In genomic region chr2:126996737-126997136, GRCm38 (mm10) we compare ENCODE assay signal across 9 mouse cellular contexts. TPM values are rescaled to one million over a fixed set of nuclear protein-coding genes. Genes with fewer than 3 reads are reported as not detected.
DNase-seq lines count a peak whose midpoint lies in the region; ATAC-seq and TF ChIP-seq lines count a peak whose summit lies in the region.
"Had no signal": no experiment of that assay in that cellular context is flagged by ENCODE, and none has a peak within 500 bp of the region (broad histone marks: within the 10 kb centered on the region; RNA-seq: fewer than 3 reads in every experiment).

No protein-coding gene starts in this region.

- peaks cover 2 to 4% of the 10 kb centered on the region in 2 experiments for H3K27me3 ChIP-seq in MEL (ENCODE audit: control insufficient read depth in 1 of 2, insufficient read depth in 2 of 2, low read length in 2 of 2)
- no peaks in the 10 kb centered on the region for H3K27me3 ChIP-seq in heart, embryonic 10.5 days (ENCODE audit: insufficient read depth, poor library complexity, severe bottlenecking)
- H3K27me3 ChIP-seq in kidney, embryonic 14.5 days (ENCODE audit: control insufficient read depth, insufficient read depth, low read length), result no peaks in the 10 kb centered on the region
- H3K27me3 ChIP-seq in liver, postnatal 0 days (ENCODE audit: insufficient read depth, low read length), result no peaks in the 10 kb centered on the region
- H3K27me3 ChIP-seq: limb, embryonic 15.5 days had no signal

- peak in 1 of 2 experiments; percentile 53; a peak in 2 of 4 replicates for TF ChIP-seq EP300 in MEL (IDR thresholded peaks at IDR 0.05; ENCODE audit: low read depth in 1 of 2, low read length in 2 of 2)
- TF ChIP-seq EP300 in liver, postnatal 0 days (IDR thresholded peaks at IDR 0.05; ENCODE audit: low read depth), result no peak

- peak overlapping the region; percentile 14; the same call in 1 of the 2 replicates for H3K9ac ChIP-seq in MEL (ENCODE audit: control insufficient read depth, low read depth, low read length, poor library complexity, severe bottlenecking)
- no peak overlapping the region for H3K9ac ChIP-seq in kidney, embryonic 14.5 days (ENCODE audit: low read depth, low read length)
- H3K9ac ChIP-seq in liver, postnatal 0 days (replicated peaks), result 0 out of 2 replicates have a peak overlapping the region, but pooled peaks have one; percentile 6
- H3K9ac ChIP-seq: limb, embryonic 15.5 days had no signal

- ATAC-seq in kidney, embryonic 14.5 days (ENCODE audit: low FRiP score, low TSS enrichment), result no peak
- peak; percentile 74 for ATAC-seq in liver, postnatal 0 days

- DNase-seq in adrenal gland, adult 18-20 months (ENCODE audit: low spot score in 2 of 2), result peak; percentile 37 to 41
- DNase-seq in adrenal gland, postnatal 4 days (ENCODE audit: low spot score in 2 of 2), result no peak
- DNase-seq in MEL (ENCODE audit: low read depth, low spot score), result peak; percentile 78
- DNase-seq in cerebellum, postnatal 25 days, result peak; percentile 44 to 68
- DNase-seq in heart, embryonic 10.5 days (ENCODE audit: low spot score), result no peak
- DNase-seq in liver, postnatal 0 days, result peak; percentile 42
- DNase-seq in right cerebral cortex, postnatal 4 days, result peak; percentile 33

- no peaks in the 10 kb centered on the region for H3K9me3 ChIP-seq in MEL (replicated peaks; ENCODE audit: insufficient read depth, low read length)
- no peaks in the 10 kb centered on the region for H3K9me3 ChIP-seq in heart, embryonic 10.5 days
- H3K9me3 ChIP-seq in kidney, embryonic 14.5 days (ENCODE audit: control insufficient read depth, low read length), result no peaks in the 10 kb centered on the region
- H3K9me3 ChIP-seq in liver, postnatal 0 days (ENCODE audit: low read length), result no peaks in the 10 kb centered on the region
- H3K9me3 ChIP-seq: limb, embryonic 15.5 days had no signal

- no peak for TF ChIP-seq POLR2A in MEL (IDR thresholded peaks at IDR 0.05; ENCODE audit: control insufficient read depth in 1 of 2, insufficient read depth in 1 of 2, low read depth in 1 of 2, low read length in 2 of 2, poor library complexity in 1 of 2)

- peak overlapping the region in 1 of 2 experiments; percentile 75; a peak in 2 of 4 replicates for H3K4me3 ChIP-seq in MEL (ENCODE audit: control insufficient read depth in 1 of 2, insufficient read depth in 1 of 2, low read depth in 2 of 2, low read length in 2 of 2)
- no peak overlapping the region for H3K4me3 ChIP-seq in heart, embryonic 10.5 days
- no peak overlapping the region for H3K4me3 ChIP-seq in kidney, embryonic 14.5 days (ENCODE audit: low read length)
- H3K4me3 ChIP-seq in liver, postnatal 0 days (ENCODE audit: low read depth, low read length), result no peak overlapping the region
- H3K4me3 ChIP-seq: limb, embryonic 15.5 days had no signal

- H3K79me2 ChIP-seq in MEL (ENCODE audit: control insufficient read depth, insufficient read depth, low read length, poor library complexity), result no peaks in the 10 kb centered on the region

- H3K4me1 ChIP-seq in MEL (ENCODE audit: control insufficient read depth in 1 of 2, insufficient read depth in 2 of 2, low read length in 2 of 2), result no peaks in the 10 kb centered on the region; a peak in 1 of 4 replicates
- H3K4me1 ChIP-seq in heart, embryonic 10.5 days, result peaks cover 6% of the 10 kb centered on the region; the same call in 1 of the 2 replicates
- no peaks in the 10 kb centered on the region for H3K4me1 ChIP-seq in kidney, embryonic 14.5 days (ENCODE audit: control insufficient read depth, insufficient read depth, low read length)
- H3K4me1 ChIP-seq in liver, postnatal 0 days (ENCODE audit: insufficient read depth), result no peaks in the 10 kb centered on the region

- 22% methylated on average over 5 of the region's 5 CpGs for WGBS in heart, embryonic 10.5 days
- WGBS in kidney, embryonic 14.5 days, result 18% methylated on average over 5 of the region's 5 CpGs
- WGBS in liver, postnatal 0 days (ENCODE audit: insufficient replicate concordance), result 8% methylated on average over 5 of the region's 5 CpGs

- 0 out of 2 replicates have a peak overlapping the region, but pooled peaks have one; percentile 17 for H3K4me2 ChIP-seq in kidney, embryonic 14.5 days (replicated peaks; ENCODE audit: low read depth, low read length)
- H3K4me2 ChIP-seq in liver, postnatal 0 days (ENCODE audit: low read depth, low read length), result no peak overlapping the region; the same call in 1 of the 2 replicates
- H3K4me2 ChIP-seq: limb, embryonic 15.5 days had no signal

- peaks cover 0 to 4% of the 10 kb centered on the region in 2 experiments; a peak in 2 of 4 replicates for H3K36me3 ChIP-seq in MEL (ENCODE audit: control insufficient read depth in 1 of 2, insufficient read depth in 2 of 2, low read length in 2 of 2)
- no peaks in the 10 kb centered on the region for H3K36me3 ChIP-seq in heart, embryonic 10.5 days
- no peaks in the 10 kb centered on the region for H3K36me3 ChIP-seq in kidney, embryonic 14.5 days (ENCODE audit: control insufficient read depth, insufficient read depth, low read length)
- no peaks in the 10 kb centered on the region for H3K36me3 ChIP-seq in liver, postnatal 0 days (replicated peaks; ENCODE audit: insufficient read depth, low read length)
- H3K36me3 ChIP-seq: limb, embryonic 15.5 days had no signal

- peak; percentile 90 for TF ChIP-seq RAD21 in MEL (IDR thresholded peaks at IDR 0.05; ENCODE audit: low read depth, low read length)

- no peak overlapping the region for H3K27ac ChIP-seq in MEL (ENCODE audit: control insufficient read depth, low read depth, low read length)
- peak overlapping the region; percentile 72; the same call in 1 of the 2 replicates for H3K27ac ChIP-seq in heart, embryonic 10.5 days
- H3K27ac ChIP-seq in kidney, embryonic 14.5 days (ENCODE audit: low read depth, low read length), result no peak overlapping the region
- no peak overlapping the region for H3K27ac ChIP-seq in liver, postnatal 0 days (ENCODE audit: low read depth)
- H3K27ac ChIP-seq: limb, embryonic 15.5 days had no signal

- peak; percentile 38 to 84 (median 71) for TF ChIP-seq CTCF in MEL (IDR thresholded peaks at IDR 0.05 in 2 of 3, conservative IDR thresholded peaks at IDR 0.05 in 1 of 3; ENCODE audit: control insufficient read depth in 1 of 3, insufficient read depth in 1 of 3, low read depth in 2 of 3, low read length in 3 of 3, poor library complexity in 1 of 3, severe bottlenecking in 1 of 3)
- TF ChIP-seq CTCF in liver, postnatal 0 days (IDR thresholded peaks at IDR 0.05; ENCODE audit: low read depth), result peak; percentile 91

TF ChIP-seq in MEL, 35 proteins besides CTCF, POLR2A, EP300 and RAD21:
- TF ChIP-seq MAX (IDR thresholded peaks at IDR 0.05; ENCODE audit: low read length), result 0 out of 2 replicates have a peak, but pooled peaks have one; percentile 14
- TF ChIP-seq RCOR1 (IDR thresholded peaks at IDR 0.05; ENCODE audit: low read depth, low read length), result 0 out of 2 replicates have a peak, but pooled peaks have one; percentile 21
- 0 out of 2 replicates have a peak, but pooled peaks have one; percentile 10 for TF ChIP-seq BHLHE40 (IDR thresholded peaks at IDR 0.05; ENCODE audit: borderline replicate concordance, low read depth, low read length)
- TF ChIP-seq ZNF384 (IDR thresholded peaks at IDR 0.05; ENCODE audit: low read depth, low read length), result no peak
- no peak for TF ChIP-seq E2F4 (IDR thresholded peaks at IDR 0.05; ENCODE audit: borderline replicate concordance, low read depth, low read length)
- no peak for TF ChIP-seq ELF1 (IDR thresholded peaks at IDR 0.05; ENCODE audit: low read depth, low read length)
- no peak for TF ChIP-seq TAL1 (IDR thresholded peaks at IDR 0.05; ENCODE audit: low read length)
- TF ChIP-seq POLR2AphosphoS5 (IDR thresholded peaks at IDR 0.05; ENCODE audit: borderline replicate concordance, low read depth, low read length), result no peak
- no peak for TF ChIP-seq JUND (IDR thresholded peaks at IDR 0.05; ENCODE audit: low read depth, low read length)
- peak; percentile 69 for TF ChIP-seq ZC3H11A (IDR thresholded peaks at IDR 0.05; ENCODE audit: low read depth, low read length)
- peak; percentile 78 for TF ChIP-seq SMC3 (IDR thresholded peaks at IDR 0.05; ENCODE audit: low read depth, low read length)

RNA-seq across cellular contexts. Expression of gene Ap4e1, which starts 11.8 kb away (rescaled TPM):
- total RNA-seq in adrenal gland, adult 18-20 months (2021), result 1 to 10 TPM; 8.1 to 8.2 TPM
- 10 to 100 TPM; 15.5 TPM for total RNA-seq in adrenal gland, postnatal 4 days (2021)
- total RNA-seq in MEL (2012; rRNA removed), result 9.4 and 10.5 TPM in 2 replicates
- 1 to 10 TPM in 1 of 2 experiments, not detected in 1; 9.4 TPM for polyA plus RNA-seq in MEL (2012; ENCODE audit: insufficient read depth in 1 of 2, insufficient read length in 2 of 2, low read depth in 1 of 2, low replicate concordance in 2 of 2, missing spikeins in 1 of 2)
- polyA plus RNA-seq in heart, embryonic 10.5 days (2016; fragmentation: Nextera tagmentation; extraction: Ambion mirVana), result 11.3 and 12.5 TPM in 2 replicates
- polyA plus RNA-seq in kidney, embryonic 14.5 days (2014; fragmentation: Nextera tagmentation; extraction: Ambion mirVana), result 4.5 and 11.1 TPM in 2 replicates
- 1.5 and 1.9 TPM in 2 replicates for polyA plus RNA-seq in liver, postnatal 0 days (2015; fragmentation: Nextera tagmentation; extraction: Ambion mirVana)

Comparison
In these comparisons a context has a peak if more than half of its experiments do, and no peak if none do; other contexts are left out.
1. DNase-seq: peak in adrenal gland, adult 18-20 months (2 of 2), MEL (single experiment), cerebellum, postnatal 25 days (2 of 2), liver, postnatal 0 days (single experiment) and right cerebral cortex, postnatal 4 days (single experiment); none in adrenal gland, postnatal 4 days (0 of 2) and heart, embryonic 10.5 days (single experiment).